Mouse (Mus musculus) cerebellum, adult 18-20 months (tissue): ENCODE data around the gene Olfr693.
"Not testable (repeated sequence)": the region's sequence is repeated elsewhere in the genome, so short reads cannot be mapped to it uniquely, and the experiment has no call there.

Experiments
- DNase-seq, 2 experiments: peaks; one replicate each; pipeline ENCODE4 v3.0.0; 2021

Olfr693 gene

DNA sequence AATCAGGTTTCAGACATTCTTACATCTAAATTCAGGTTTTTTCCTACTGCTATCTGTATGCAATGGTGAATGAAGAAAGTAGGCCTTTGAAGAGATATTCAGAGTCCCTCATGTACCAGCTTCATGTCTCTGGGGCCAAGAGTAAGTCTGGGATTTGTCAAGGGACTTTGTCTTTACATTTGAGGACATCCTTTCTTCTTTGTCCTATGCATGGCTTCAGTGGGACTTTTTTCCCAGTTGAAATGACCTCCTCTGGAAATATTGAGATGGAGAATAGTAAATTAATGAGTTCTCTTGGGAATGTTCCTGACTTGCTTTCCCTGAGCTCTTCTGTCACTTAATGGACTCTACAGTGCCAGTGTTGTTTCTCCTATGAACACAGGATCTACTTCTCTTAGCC lies at the start of gene Olfr693:
Gene Olfr693, minus strand, starts transcription at position 101 of the 400 bp plus-strand sequence.
- DNase-seq = no peak

DNA sequence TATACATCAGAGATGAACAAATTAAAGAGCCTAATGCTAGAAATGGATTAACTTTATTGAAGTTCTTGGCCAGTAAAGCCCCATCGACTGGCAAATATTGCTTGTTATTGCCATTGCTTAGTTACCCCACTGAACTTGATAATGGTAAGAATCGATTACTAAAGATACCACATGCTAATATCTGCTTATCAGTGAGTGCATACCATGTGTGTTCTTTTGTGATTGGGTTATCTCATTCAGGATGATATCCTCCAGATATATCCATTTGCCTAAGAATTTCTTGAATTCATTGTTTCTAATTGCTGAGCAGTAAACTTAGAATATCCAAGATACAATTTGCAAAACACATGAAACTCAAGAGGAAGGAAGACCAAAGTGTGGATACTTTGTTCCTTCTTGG lies 45.3 kb upstream of the Olfr693 start:
- not testable (repeated sequence) for DNase-seq

DNA sequence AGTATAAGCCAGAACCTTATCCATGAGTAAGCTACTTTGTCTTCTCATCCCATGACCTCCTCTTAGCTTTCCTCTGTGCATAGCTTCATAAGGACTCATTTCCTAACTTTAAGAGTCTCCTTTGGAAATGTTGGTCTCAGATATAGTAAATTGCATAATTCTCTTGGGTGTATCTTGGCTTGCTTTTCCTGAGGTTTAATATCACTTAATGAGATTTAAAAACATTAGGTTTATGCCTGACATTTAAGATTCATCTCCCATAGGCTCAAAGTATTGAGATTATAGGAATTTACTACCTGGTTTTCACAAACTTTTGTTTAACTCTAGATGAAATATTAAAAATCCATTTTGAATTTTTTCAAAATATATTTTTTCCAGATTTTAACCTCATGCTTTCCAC lies 35.9 kb upstream of the Olfr693 start, which contains the start of gene Olfr695:
Gene Olfr695, minus strand, starts transcription at position 101 of the 400 bp plus-strand sequence.
- no peak for DNase-seq

DNA sequence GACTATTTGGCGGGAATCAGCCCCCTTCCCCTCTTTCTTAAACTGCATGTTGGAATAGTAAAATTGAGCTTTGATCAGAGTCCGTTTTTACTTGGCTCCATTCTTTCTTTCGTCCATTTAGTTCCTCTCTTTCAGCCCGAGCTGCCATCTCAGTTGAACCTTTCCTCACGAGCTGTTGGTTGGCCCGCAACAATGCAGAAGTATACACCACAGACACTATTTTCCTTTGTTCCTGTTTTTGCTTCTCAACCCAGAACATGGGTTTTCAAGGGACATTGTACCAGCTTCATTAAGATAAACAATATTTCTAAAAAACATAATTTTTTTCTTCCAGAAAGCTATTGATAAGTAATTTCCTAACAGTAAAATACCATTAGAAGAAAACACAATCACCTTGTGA lies 31.1 kb upstream of the Olfr693 start:
- no peak for DNase-seq

DNA sequence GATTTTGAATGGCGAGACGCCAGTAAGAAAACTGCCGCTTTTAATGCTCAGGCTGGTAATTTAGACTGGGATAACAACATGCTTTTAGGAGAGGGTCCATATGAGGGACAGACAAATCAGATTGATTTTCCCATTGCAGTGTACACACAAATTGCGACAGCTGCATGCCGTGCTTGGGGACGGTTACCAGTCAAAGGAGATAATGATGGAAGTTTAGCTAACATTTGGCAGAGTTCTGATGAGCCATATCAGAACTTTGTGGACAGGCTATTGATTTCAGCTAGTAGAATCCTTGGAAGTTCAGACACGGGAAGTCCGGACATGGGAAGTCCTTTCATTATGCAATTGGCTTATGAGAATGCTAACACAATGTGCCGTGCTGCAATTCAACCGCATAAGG lies 27.3 kb upstream of the Olfr693 start:
- DNase-seq = not testable (repeated sequence)

DNA sequence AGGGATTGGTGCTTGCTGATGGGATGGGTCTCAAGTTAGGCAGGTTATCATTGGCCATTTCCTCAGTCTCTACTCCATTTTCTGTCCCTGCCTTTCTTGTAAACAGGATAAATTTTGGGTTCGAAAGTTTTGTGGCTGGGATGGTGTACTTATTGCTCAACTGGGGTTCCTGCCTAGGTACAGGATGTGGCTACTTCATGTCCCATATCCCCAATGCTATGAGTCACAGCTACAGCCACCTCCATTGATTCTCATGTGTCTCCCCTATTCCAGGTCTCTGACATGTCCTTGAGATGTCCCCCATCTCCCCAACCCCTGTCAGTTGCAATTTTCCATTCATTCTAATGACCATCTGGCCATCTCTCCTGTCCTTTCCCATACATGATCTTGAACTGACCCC lies 16.5 kb upstream of the Olfr693 start:
- no peak for DNase-seq

DNA sequence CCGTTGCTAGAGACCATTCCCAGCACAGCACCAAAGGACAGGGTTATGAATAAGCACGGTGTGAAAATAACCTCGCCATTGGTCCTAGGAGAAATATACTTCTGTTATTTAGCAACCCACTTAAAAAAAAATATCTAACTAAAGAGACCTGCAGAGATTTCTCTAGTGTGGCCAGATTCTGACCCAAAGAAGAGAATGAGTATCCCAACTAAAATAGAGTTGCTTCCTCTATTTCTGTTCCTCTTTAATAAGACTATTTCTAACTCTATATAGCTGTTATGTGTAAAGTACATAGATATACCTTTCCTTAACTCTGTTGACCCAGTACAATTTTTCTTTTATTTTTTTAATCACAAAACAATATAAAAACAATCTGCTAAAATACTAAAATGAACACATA lies 12.6 kb upstream of the Olfr693 start:
- DNase-seq = no peak

DNA sequence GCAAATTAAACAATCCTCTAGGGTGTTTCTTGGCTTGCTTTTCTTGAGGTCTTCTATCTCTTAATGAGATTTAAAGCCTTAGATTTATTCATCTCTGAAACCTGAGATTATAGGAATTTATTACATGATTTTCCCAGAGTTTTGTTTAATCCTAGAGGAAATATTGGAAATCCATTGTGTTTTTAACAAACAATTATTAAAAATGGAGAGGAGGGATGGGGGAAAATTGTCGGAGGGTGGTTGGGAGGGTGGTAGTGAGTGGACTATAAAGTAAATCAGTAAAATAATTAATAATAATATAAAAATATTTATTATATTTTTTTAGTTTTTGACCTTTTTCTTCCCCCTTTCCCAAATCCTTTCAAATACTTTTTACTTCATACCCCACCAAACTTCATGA lies 11.3 kb upstream of the Olfr693 start, which contains the start of gene Olfr694:
Gene Olfr694, minus strand, starts transcription at position 101 of the 400 bp plus-strand sequence.
- DNase-seq = no peak

DNA sequence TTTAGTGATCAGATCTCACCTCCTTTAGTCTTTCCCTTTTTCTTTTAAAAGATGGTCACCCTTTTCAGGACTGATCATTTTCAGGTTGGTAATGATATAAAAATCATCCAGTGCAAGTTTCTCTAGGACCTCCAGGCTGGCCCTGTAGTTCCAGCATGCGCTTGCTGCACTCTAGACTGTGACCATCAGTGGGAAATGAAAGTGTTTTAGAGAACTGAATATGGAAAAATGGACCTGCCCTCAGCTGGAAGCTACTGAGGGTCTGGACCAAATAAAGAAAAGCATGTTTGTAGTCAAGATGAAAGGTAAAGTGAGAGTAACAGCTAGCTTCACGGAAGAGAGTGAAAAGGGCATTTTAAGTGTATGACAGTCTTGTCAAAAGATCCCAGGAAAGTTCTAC lies 5.0 kb upstream of the Olfr693 start:
- DNase-seq = no peak

DNA sequence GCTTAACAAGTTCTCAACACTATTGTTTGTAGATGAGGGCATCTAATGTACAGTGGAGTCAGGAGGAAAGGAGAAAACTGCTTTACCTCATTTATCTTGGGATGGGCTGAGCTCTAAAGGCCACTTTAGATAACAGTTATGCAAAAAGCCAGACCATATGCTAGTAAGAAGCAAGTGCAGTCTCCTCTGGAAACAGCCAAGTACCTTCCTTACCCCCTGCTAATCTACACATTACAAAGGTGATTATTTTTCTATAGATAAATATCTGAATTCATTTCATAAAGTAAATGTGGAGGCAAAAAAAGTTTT lies 28.1 kb downstream of the Olfr693 start:
- DNase-seq = no peak

DNA sequence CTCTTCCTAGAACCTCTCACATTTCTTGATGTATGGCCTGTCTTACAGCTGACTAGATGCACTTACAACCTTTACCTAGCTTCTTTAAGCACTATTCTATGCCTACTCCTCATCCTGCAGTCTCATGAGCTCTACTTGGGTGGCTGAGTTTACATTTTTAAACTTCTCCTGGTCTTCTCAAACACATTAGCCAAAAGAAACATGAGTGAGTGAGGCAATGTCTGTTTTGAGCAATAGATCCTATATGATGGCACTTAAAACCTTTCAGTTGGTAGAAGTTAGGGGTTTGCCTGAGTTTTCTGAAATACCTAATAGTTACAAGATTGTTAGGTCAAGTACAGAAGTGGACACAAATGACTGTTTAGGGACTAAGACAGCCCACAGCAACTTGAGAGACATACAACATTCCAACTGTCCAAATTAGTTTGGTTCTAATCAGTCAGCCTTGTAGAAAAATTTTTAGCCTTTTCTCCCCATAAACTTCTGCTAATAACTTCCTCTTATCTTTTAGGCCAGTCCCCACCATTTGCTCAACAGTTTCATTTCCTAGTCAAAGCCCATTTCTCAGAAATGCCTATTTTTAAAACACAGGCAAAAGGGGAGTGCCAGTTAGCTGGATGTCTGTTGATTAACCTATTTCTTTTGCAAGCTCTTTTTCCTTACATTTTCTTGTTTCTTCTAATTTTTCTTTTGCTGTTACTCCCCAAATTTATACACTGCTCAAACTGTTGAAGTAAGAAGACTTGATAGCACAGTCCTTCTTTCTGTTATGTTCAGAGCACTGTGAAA lies 28.6 kb downstream of the Olfr693 start:
- DNase-seq = no peak

DNA sequence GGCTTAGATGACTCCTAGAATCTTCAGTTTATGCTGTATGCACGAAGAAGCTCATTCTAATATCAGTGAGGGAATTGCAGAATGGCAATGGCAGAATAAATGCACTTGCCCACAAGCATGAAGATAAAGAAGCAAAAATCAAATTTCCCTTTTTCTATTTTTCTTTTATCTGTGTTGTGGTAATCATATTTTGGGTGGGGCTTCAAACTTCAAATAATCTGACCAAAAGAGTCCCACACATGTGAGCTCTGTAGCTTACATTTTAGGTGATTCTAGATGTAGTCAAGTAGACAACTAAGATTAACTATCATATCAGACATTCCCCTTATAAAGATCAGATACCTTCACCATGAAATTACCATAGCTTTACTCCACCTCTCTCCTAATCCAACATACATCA lies 30.6 kb downstream of the Olfr693 start:
- no peak for DNase-seq

DNA sequence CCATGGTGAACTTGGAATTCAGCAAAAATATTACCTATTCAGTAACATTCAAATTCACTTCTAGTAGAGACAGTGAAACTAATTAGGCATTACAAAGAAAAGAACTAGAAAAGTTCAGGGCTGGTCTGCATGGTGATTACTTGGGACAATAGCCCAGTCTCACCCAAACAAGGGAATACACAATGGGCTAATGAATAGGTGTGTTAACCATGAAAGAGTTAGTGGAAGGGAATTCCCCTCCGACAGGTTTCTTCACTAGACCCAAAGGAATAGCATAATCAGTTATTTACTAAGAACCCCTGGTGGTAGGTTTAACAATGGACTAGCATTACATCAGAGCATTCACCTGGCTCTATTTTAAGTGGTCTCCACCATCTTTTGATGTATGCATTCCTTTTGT lies 35.1 kb downstream of the Olfr693 start:
- DNase-seq = no peak

DNA sequence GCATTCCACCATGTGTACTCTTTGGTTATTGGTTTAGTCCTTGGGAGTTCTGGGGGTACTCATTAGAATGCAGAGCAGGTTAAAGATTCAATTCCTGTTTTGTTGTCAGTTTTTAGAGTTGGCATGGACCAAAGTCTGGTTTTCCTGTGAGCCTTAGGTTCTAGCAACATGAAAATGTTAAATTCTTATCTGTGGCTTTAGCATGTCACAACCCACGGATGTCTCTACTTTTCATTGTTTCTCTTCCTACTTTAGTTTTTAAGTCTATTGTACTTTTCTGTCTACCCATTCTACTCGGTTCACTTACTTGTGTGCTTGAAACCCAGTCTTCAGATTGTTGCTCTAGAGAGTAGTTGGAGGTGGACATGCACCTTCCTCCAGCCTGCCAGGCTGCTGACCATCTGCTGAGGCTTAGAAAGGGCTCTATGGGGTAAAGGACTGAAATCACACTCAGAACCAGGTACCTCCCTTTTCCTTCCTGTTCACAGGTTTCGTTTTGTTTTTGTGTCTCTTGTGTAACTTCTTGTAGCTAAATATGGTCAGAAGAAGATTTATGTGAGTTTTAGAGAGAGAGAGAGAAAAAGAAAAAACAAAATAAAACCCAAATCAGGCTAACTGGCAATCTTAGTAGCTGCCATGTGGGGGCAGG lies 36.0 kb downstream of the Olfr693 start:
- no peak for DNase-seq

DNA sequence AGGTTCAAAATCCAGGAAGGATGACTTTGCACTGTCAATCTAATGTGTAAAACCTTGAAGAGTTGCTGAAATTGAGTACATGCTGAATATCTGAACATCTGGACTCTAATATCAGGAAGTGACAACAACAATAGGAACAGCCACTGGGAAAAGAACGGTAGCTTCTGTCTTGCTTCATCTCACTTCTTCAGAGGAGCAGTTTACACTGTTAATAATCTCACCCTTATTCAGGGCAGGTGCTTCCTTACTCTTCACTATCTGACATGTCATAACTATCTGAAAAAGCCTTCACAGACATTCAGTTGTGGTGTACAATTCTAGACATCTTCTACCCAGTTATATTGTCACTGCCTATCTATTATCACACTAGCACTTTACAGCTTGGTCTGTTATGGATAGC lies 39.5 kb downstream of the Olfr693 start:
- no peak for DNase-seq

DNA sequence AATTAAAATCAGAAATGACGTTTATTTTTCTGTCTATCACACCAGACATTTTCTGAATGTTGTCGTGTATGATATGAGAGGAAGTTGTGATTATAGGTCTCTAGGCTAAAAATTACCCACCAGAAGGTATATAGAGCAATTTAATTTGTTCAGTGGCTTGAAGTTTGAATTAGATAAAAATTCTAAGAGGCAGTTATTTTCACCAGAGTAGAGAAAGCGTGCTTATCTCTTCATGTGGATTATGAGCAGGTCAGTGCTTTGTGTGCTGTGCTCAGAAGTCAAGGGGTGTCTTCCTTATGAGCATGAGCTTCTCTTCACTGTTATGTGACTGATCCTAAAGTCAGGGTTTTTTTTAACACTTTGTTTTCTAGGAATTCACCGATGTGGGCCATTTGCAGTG lies 44.8 kb downstream of the Olfr693 start:
- DNase-seq = no peak
